Mouse (Mus musculus) heart, postnatal 25 days (tissue): ENCODE data around the gene Osbpl3. TPM values are rescaled to one million over a fixed set of nuclear protein-coding genes. Genes with fewer than 3 reads are reported as not detected.
A peak's percentile ranks its signal among the peaks of the same experiment; 100 is the strongest.

Experiments
- DNase-seq: peaks from one replicate; pipeline ENCODE4 v3.0.0; 2022; ENCODE audit warnings: low spot score
- intact Hi-C: fragments of 180-260 bp; cut with DNase I; formaldehyde crosslinking; loops from one replicate; pipeline ENCODE4 v1.15.1; 2025
- total RNA-seq, 2 experiments: library from RNA; stranded (reverse); gene quantifications; 2 replicates each; pipeline ENCODE4 v1.2.3; 2021

Osbpl3 gene
- total RNA-seq, 2 experiments from 2014 or later, result 26.1 to 33.5 TPM

- no peak for DNase-seq
- intact Hi-C loops, result no loop called here
Observed at GRCm38 (mm10) chr6:50381504-50382091, 74.4 kb downstream of the Osbpl3 start.

- DNase-seq, result no peak
- intact Hi-C loops, result no loop called here
Observed at GRCm38 (mm10) chr6:50379740-50380139, 76.3 kb downstream of the Osbpl3 start.

- no peak for DNase-seq
- intact Hi-C loops, result no loop called here
Observed at GRCm38 (mm10) chr6:50379136-50379535, 76.9 kb downstream of the Osbpl3 start.

GRCm38 (mm10) chr6:50377742-50378720 lies 78.0 kb downstream of the Osbpl3 start:
- DNase-seq, result no peak
- intact Hi-C loops, result no loop called here

GRCm38 (mm10) chr6:50376684-50377083 lies 79.3 kb downstream of the Osbpl3 start:
- intact Hi-C loops, result no loop called here
- DNase-seq, result no peak

- intact Hi-C loops, result no loop called here
- DNase-seq, result no peak
Observed at GRCm38 (mm10) chr6:50372516-50373424, 83.2 kb downstream of the Osbpl3 start.

GRCm38 (mm10) chr6:50371501-50372086 lies 84.4 kb downstream of the Osbpl3 start:
- DNase-seq, result no peak
- intact Hi-C loops, result no loop called here

GRCm38 (mm10) chr6:50368502-50369292 lies 87.3 kb downstream of the Osbpl3 start:
- intact Hi-C loops, result no loop called here
- no peak for DNase-seq

GRCm38 (mm10) chr6:50367836-50368235 lies 88.2 kb downstream of the Osbpl3 start:
- intact Hi-C loops, result no loop called here
- DNase-seq, result no peak

GRCm38 (mm10) chr6:50366724-50367123 lies 89.3 kb downstream of the Osbpl3 start:
- DNase-seq, result no peak
- intact Hi-C loops, result no loop called here

GRCm38 (mm10) chr6:50366319-50366718 lies 89.7 kb downstream of the Osbpl3 start:
- no peak for DNase-seq
- intact Hi-C loops, result no loop called here

- intact Hi-C loops, result no loop called here
- no peak for DNase-seq
Observed at GRCm38 (mm10) chr6:50364364-50364763, 91.6 kb downstream of the Osbpl3 start.

- intact Hi-C loops, result no loop called here
- DNase-seq, result no peak
Observed at GRCm38 (mm10) chr6:50363385-50363784, 92.6 kb downstream of the Osbpl3 start.

- intact Hi-C loops, result no loop called here
- DNase-seq, result no peak
Observed at GRCm38 (mm10) chr6:50362704-50363261, 93.2 kb downstream of the Osbpl3 start.

- intact Hi-C loops, result no loop called here
- DNase-seq, result no peak
Observed at GRCm38 (mm10) chr6:50362196-50362595, 93.8 kb downstream of the Osbpl3 start.

- intact Hi-C loops, result loop anchor here (5.0 kb wide), 3 partner anchors 41 to 79 kb away; no protein-coding TSS in a partner anchor
- peak; percentile 49 for DNase-seq
Observed at GRCm38 (mm10) chr6:50358104-50358679, 97.8 kb downstream of the Osbpl3 start.

- intact Hi-C loops, result loop anchor here (5.0 kb wide), 4 partner anchors 38 to 102 kb away; partner anchors contain the start of gene Osbpl3
- DNase-seq, result no peak
Observed at GRCm38 (mm10) chr6:50354688-50355660, 101.0 kb downstream of the Osbpl3 start.
